Mouse (Mus musculus) liver, embryonic 14.5 days (tissue): ENCODE results near the gene Ccdc85b.

Experiments used
- CTCF ChIP-seq: IDR thresholded peaks from 2 replicates; pipeline ENCODE4 v1.5.1; 2016; ENCODE audit warnings: antibody characterized with exemption, low read depth, control low read depth
- EP300 ChIP-seq: IDR thresholded peaks from 2 replicates; pipeline ENCODE4 v1.6.1; 2016; ENCODE audit warnings: antibody characterized with exemption, low read depth

DNA sequence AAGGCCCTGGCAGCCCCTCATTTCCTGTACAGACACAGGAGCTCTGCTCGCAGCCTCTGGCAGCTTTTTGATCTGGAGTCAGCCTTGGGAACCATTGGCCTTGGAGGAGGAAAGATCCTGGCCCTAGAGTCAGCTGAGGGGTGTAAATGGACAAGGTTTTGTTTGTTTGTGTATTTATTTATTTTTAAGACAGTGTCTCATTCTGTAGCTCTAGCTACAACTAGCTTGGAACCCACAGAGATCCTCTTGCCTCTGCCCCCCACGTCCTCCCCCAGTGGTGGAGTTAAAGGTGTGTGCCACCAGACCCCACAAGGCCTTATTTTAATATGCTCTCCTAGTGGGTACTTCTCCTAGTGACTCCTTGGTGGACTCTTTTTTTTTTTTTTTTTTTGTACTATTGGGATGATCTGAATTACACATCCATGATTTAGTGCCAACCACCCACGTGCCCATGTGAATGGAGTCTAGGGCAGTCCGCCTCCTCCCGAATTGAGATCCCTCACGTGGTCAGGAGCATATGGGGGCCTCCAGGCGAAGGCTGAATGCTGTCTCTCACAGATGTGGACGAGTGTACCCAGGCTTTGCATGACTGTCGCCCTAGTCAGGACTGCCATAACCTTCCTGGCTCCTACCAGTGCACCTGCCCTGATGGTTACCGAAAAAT lies 19.4 kb upstream of the Ccdc85b start:
- TF ChIP-seq EP300 (no peak), CTCF (no peak)
